Mouse (Mus musculus): ENCODE results near the gene Serpinb7. TPM values are rescaled to one million over a fixed set of nuclear protein-coding genes. Genes with fewer than 3 reads are reported as not detected.

Serpinb7 gene
- polyA plus RNA-seq, 1 experiment: 0.27 TPM

DNA sequence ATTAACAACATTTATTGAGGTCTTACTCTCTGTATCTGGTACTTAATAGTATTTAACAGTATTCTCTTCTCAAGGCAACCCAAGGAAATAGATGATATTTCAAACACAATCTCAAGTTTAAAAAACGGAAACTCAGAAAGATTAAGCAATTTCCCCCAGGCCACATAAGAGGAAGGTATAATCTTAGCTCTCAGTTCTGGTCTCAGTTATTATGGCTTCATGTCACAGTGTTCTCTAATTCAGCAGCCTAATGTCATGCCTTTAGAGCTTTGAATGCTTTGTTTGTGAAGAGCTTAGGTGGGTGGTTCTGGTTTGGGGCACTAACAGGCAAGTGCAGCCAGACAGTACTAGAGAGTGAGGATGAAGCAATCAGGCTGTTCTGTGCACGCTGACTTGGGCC is 9.7 kb upstream of the Serpinb7 start:
- H3K79me3 ChIP-seq (ENCODE audit: low read depth): no peaks in the 10 kb centered on the region
- no peaks in the 10 kb centered on the region for H3K27me3 ChIP-seq (ENCODE audit: control insufficient read depth, insufficient read depth, insufficient read length)
- H3K36me3 ChIP-seq (ENCODE audit: control insufficient read depth, insufficient read depth): no peaks in the 10 kb centered on the region
- no peak overlapping the region for H3ac ChIP-seq (ENCODE audit: control insufficient read depth, insufficient read length, low read depth)
- TF ChIP-seq USF1 (IDR thresholded peaks at IDR 0.05; ENCODE audit: low read depth) (no peak), CTCF (IDR thresholded peaks at IDR 0.05; ENCODE audit: control insufficient read depth, insufficient read depth, insufficient read length) (no peak), CEBPB (IDR thresholded peaks at IDR 0.05; ENCODE audit: low read depth) (no peak), MYOD1 (IDR thresholded peaks at IDR 0.05; ENCODE audit: control insufficient read depth, insufficient read length, low read depth) (no peak), MAX (IDR thresholded peaks at IDR 0.05) (no peak), MYOG (IDR thresholded peaks at IDR 0.05; ENCODE audit: control insufficient read depth, extremely low read depth, insufficient read length) (no peak), FOSL1 (IDR thresholded peaks at IDR 0.05; ENCODE audit: insufficient read depth, low read length, poor library complexity, severe bottlenecking) (no peak)
- H3K79me2 ChIP-seq (ENCODE audit: control insufficient read depth, insufficient read depth): no peaks in the 10 kb centered on the region
- no peak overlapping the region for H3K4me3 ChIP-seq (ENCODE audit: insufficient read depth, poor library complexity, severe bottlenecking)

DNA sequence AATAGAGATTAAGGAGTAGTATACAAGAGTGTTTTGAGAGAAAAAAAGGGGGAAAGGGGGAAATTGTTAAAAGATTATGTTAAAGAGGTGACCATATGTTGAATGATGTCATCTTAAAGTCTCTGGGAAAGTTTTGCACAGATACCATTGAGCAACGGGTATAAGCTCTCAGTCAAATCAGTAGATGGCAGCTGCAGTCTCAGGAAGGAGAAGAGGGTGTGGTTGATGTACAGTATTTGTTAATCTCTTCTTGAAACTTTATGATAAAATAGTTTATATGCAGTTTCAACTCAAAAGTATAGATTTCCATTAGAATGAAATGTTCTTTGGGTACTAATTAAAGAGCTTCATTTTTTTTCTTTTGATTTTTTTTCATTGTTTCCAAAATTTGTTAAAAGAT is 2.0 kb upstream of the Serpinb7 start:
- no peaks in the 10 kb centered on the region for H3K36me3 ChIP-seq (ENCODE audit: control insufficient read depth, insufficient read depth)
- H3ac ChIP-seq (ENCODE audit: control insufficient read depth, insufficient read length, low read depth): no peak overlapping the region
- TF ChIP-seq FOSL1 (IDR thresholded peaks at IDR 0.05; ENCODE audit: insufficient read depth, low read length, poor library complexity, severe bottlenecking) (no peak), MYOD1 (IDR thresholded peaks at IDR 0.05; ENCODE audit: control insufficient read depth, insufficient read length, low read depth) (no peak), MYOG (IDR thresholded peaks at IDR 0.05; ENCODE audit: control insufficient read depth, extremely low read depth, insufficient read length) (no peak), MAX (IDR thresholded peaks at IDR 0.05) (no peak), CTCF (IDR thresholded peaks at IDR 0.05; ENCODE audit: control insufficient read depth, insufficient read depth, insufficient read length) (no peak), USF1 (IDR thresholded peaks at IDR 0.05; ENCODE audit: low read depth) (no peak), CEBPB (IDR thresholded peaks at IDR 0.05; ENCODE audit: low read depth) (no peak)
- no peak overlapping the region for H3K4me3 ChIP-seq (ENCODE audit: insufficient read depth, poor library complexity, severe bottlenecking)
- H3K79me3 ChIP-seq (ENCODE audit: low read depth): no peaks in the 10 kb centered on the region
- no peaks in the 10 kb centered on the region for H3K27me3 ChIP-seq (ENCODE audit: control insufficient read depth, insufficient read depth, insufficient read length)
- no peaks in the 10 kb centered on the region for H3K79me2 ChIP-seq (ENCODE audit: control insufficient read depth, insufficient read depth)

DNA sequence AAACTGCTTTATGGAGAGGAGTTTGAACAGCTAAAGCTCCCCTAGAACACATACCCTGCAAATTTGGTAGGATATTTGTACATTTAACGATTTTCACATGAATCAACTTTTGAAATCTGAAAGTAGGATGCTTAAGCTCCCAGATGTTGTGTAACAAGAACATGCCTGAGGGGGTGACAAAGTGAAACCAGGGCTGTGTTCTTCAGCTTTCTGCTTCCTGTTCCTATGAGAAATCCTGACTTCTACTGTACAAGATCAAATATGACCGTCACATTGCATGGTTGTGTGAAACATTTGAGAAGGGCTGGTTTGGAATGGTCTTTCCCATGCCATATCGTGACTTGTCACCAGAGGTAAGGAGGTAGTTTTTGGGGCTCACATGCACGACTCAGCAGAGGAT is 2.6 kb downstream of the Serpinb7 start:
- Histone ChIP-seq H3K79me2 (ENCODE audit: control insufficient read depth, insufficient read depth) (no peaks in the 10 kb centered on the region), H3K27me3 (ENCODE audit: control insufficient read depth, insufficient read depth, insufficient read length) (no peaks in the 10 kb centered on the region), H3K4me3 (ENCODE audit: insufficient read depth, poor library complexity, severe bottlenecking) (no peak overlapping the region), H3K36me3 (ENCODE audit: control insufficient read depth, insufficient read depth) (no peaks in the 10 kb centered on the region), H3K79me3 (ENCODE audit: low read depth) (no peaks in the 10 kb centered on the region), H3ac (ENCODE audit: control insufficient read depth, insufficient read length, low read depth) (no peak overlapping the region)
- no peak for TF ChIP-seq MYOD1 (IDR thresholded peaks at IDR 0.05; ENCODE audit: control insufficient read depth, insufficient read length, low read depth)
- TF ChIP-seq CTCF (IDR thresholded peaks at IDR 0.05; ENCODE audit: control insufficient read depth, insufficient read depth, insufficient read length): no peak
- no peak for TF ChIP-seq MAX (IDR thresholded peaks at IDR 0.05)
- TF ChIP-seq FOSL1 (IDR thresholded peaks at IDR 0.05; ENCODE audit: insufficient read depth, low read length, poor library complexity, severe bottlenecking): no peak

DNA sequence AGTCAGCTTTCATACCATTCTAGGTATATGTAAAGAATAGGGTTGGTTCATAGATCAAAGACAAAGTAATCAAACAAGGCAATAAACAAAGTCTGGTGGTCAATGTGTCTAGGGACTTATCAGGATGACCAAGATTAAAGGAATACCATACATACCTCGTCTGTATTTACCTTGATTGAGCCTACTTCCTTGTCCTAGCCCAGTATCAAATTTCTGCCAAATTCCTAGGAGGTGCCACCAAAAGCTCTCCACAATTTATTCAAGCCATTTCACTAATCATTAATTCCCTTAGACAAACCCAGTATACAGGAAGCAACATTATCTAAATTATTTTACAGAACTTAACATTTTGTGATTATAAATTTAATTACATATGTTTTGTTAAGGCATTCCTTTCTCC is 15.2 kb downstream of the Serpinb7 start:
- H3K79me3 ChIP-seq (ENCODE audit: low read depth): no peaks in the 10 kb centered on the region
- no peak overlapping the region for H3K4me3 ChIP-seq (ENCODE audit: insufficient read depth, poor library complexity, severe bottlenecking)
- H3ac ChIP-seq (ENCODE audit: control insufficient read depth, insufficient read length, low read depth): no peak overlapping the region
- no peaks in the 10 kb centered on the region for H3K79me2 ChIP-seq (ENCODE audit: control insufficient read depth, insufficient read depth)
- TF ChIP-seq CTCF (IDR thresholded peaks at IDR 0.05; ENCODE audit: control insufficient read depth, insufficient read depth, insufficient read length) (no peak), USF1 (IDR thresholded peaks at IDR 0.05; ENCODE audit: low read depth) (no peak), FOSL1 (IDR thresholded peaks at IDR 0.05; ENCODE audit: insufficient read depth, low read length, poor library complexity, severe bottlenecking) (no peak), MYOG (IDR thresholded peaks at IDR 0.05; ENCODE audit: control insufficient read depth, extremely low read depth, insufficient read length) (no peak), MYOD1 (IDR thresholded peaks at IDR 0.05; ENCODE audit: control insufficient read depth, insufficient read length, low read depth) (no peak), CEBPB (IDR thresholded peaks at IDR 0.05; ENCODE audit: low read depth) (no peak), MAX (IDR thresholded peaks at IDR 0.05) (no peak)
- no peaks in the 10 kb centered on the region for H3K36me3 ChIP-seq (ENCODE audit: control insufficient read depth, insufficient read depth)
- H3K27me3 ChIP-seq (ENCODE audit: control insufficient read depth, insufficient read depth, insufficient read length): no peaks in the 10 kb centered on the region

DNA sequence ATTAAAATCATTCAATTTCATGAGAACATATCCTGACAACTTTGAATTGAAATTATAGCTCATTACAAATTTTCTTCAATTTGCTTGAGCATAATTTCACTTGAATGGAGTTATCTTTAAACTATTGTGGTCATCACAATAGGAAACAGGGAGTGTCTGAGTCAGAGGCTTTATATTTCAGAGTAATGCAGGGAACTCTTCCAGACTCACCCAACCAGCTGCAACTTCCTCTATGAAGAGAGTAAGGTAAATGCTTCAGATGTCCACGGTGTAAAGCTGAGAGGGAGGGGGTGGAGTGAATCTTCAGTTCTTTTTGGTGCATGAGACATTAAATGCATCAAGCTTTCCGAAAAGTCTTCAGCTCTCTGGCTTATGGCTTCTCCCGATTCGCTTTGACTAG is 23.0 kb downstream of the Serpinb7 start:
- Histone ChIP-seq H3K27me3 (ENCODE audit: control insufficient read depth, insufficient read depth, insufficient read length) (no peaks in the 10 kb centered on the region), H3K36me3 (ENCODE audit: control insufficient read depth, insufficient read depth) (no peaks in the 10 kb centered on the region), H3K79me3 (ENCODE audit: low read depth) (no peaks in the 10 kb centered on the region), H3K79me2 (ENCODE audit: control insufficient read depth, insufficient read depth) (no peaks in the 10 kb centered on the region), H3K4me3 (ENCODE audit: insufficient read depth, poor library complexity, severe bottlenecking) (no peak overlapping the region), H3ac (ENCODE audit: control insufficient read depth, insufficient read length, low read depth) (no peak overlapping the region)
- no peak for TF ChIP-seq CTCF (IDR thresholded peaks at IDR 0.05; ENCODE audit: control insufficient read depth, insufficient read depth, insufficient read length)
- TF ChIP-seq CEBPB (IDR thresholded peaks at IDR 0.05; ENCODE audit: low read depth): no peak
- no peak for TF ChIP-seq FOSL1 (IDR thresholded peaks at IDR 0.05; ENCODE audit: insufficient read depth, low read length, poor library complexity, severe bottlenecking)
- no peak for TF ChIP-seq MYOG (IDR thresholded peaks at IDR 0.05; ENCODE audit: control insufficient read depth, extremely low read depth, insufficient read length)

DNA sequence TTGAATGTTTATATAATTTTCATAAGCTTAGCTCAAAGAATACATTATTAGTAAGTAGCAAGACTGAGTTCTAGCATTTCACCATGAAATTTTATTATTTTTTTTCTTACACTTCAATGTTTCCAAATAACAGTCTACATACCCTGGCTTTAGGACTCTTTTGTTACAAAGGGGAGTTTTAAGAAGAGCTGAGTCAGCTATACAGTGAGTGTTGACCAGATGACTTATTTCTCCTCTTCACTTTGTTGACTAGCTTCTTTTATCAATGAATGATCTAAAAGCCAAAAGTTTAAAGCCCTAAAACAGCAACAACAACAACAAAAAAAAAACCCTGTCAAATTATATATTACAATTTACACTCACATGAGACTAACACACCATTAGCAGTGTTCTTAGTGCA is 31.8 kb downstream of the Serpinb7 start:
- H3K79me3 ChIP-seq (ENCODE audit: low read depth): no peaks in the 10 kb centered on the region
- H3K79me2 ChIP-seq (ENCODE audit: control insufficient read depth, insufficient read depth): no peaks in the 10 kb centered on the region
- H3ac ChIP-seq (ENCODE audit: control insufficient read depth, insufficient read length, low read depth): no peak overlapping the region
- H3K36me3 ChIP-seq (ENCODE audit: control insufficient read depth, insufficient read depth): no peaks in the 10 kb centered on the region
- TF ChIP-seq MYOD1 (IDR thresholded peaks at IDR 0.05; ENCODE audit: control insufficient read depth, insufficient read length, low read depth) (no peak), CTCF (IDR thresholded peaks at IDR 0.05; ENCODE audit: control insufficient read depth, insufficient read depth, insufficient read length) (no peak), MAX (IDR thresholded peaks at IDR 0.05) (no peak), MYOG (IDR thresholded peaks at IDR 0.05; ENCODE audit: control insufficient read depth, extremely low read depth, insufficient read length) (no peak), FOSL1 (IDR thresholded peaks at IDR 0.05; ENCODE audit: insufficient read depth, low read length, poor library complexity, severe bottlenecking) (no peak), CEBPB (IDR thresholded peaks at IDR 0.05; ENCODE audit: low read depth) (no peak), USF1 (IDR thresholded peaks at IDR 0.05; ENCODE audit: low read depth) (no peak)
- H3K27me3 ChIP-seq (ENCODE audit: control insufficient read depth, insufficient read depth, insufficient read length): no peaks in the 10 kb centered on the region
- H3K4me3 ChIP-seq (ENCODE audit: insufficient read depth, poor library complexity, severe bottlenecking): no peak overlapping the region
